Mouse (Mus musculus) thymus, postnatal 10 days (tissue): ENCODE data around the gene Tenm4.
A peak's percentile ranks its signal among the peaks of the same experiment; 100 is the strongest.

Experiments used
- DNase-seq, 2 experiments: peaks; one replicate each; pipeline ENCODE4 v3.0.0; 2021; ENCODE audit warnings: low spot score in 2 of 2

Gene Tenm4

GRCm38 (mm10) chr7:96769784-96770183 is 598.7 kb downstream of the Tenm4 start:
- peak in 1 of 2 experiments; percentile 50 for DNase-seq

- no peak for DNase-seq
These were observed 601.9 kb downstream of the Tenm4 start for GRCm38 (mm10) chr7:96772966-96773365.

GRCm38 (mm10) chr7:96773585-96774225 is 602.7 kb downstream of the Tenm4 start:
- DNase-seq = no peak

GRCm38 (mm10) chr7:96775080-96775486 is 604.0 kb downstream of the Tenm4 start:
- DNase-seq = no peak

GRCm38 (mm10) chr7:96777938-96778600 is 607.0 kb downstream of the Tenm4 start:
- DNase-seq = no peak

- peak in 1 of 2 experiments; percentile 9 for DNase-seq
These were observed 607.5 kb downstream of the Tenm4 start for GRCm38 (mm10) chr7:96778601-96778969.

- DNase-seq = no peak
These were observed 609.5 kb downstream of the Tenm4 start for GRCm38 (mm10) chr7:96780556-96780955.

GRCm38 (mm10) chr7:96781068-96781467 is 610.0 kb downstream of the Tenm4 start:
- no peak for DNase-seq

GRCm38 (mm10) chr7:96782686-96783085 is 611.6 kb downstream of the Tenm4 start:
- DNase-seq = no peak

GRCm38 (mm10) chr7:96785808-96786207 is 614.8 kb downstream of the Tenm4 start:
- no peak for DNase-seq

GRCm38 (mm10) chr7:96786262-96787044 is 615.4 kb downstream of the Tenm4 start:
- no peak for DNase-seq

- DNase-seq = no peak
These were observed 617.1 kb downstream of the Tenm4 start for GRCm38 (mm10) chr7:96788135-96788534.

GRCm38 (mm10) chr7:96790326-96790725 is 619.3 kb downstream of the Tenm4 start:
- no peak for DNase-seq

GRCm38 (mm10) chr7:96792456-96793229 is 621.6 kb downstream of the Tenm4 start:
- no peak for DNase-seq

GRCm38 (mm10) chr7:96796033-96796741 is 625.1 kb downstream of the Tenm4 start:
- no peak for DNase-seq

- no peak for DNase-seq
These were observed 625.9 kb downstream of the Tenm4 start for GRCm38 (mm10) chr7:96796788-96797485.

- no peak for DNase-seq
These were observed 626.8 kb downstream of the Tenm4 start for GRCm38 (mm10) chr7:96797716-96798332.

- DNase-seq = no peak
These were observed 628.8 kb downstream of the Tenm4 start for GRCm38 (mm10) chr7:96799816-96800215.

GRCm38 (mm10) chr7:96801368-96801767 is 630.3 kb downstream of the Tenm4 start:
- DNase-seq = no peak

GRCm38 (mm10) chr7:96802216-96802615 is 631.2 kb downstream of the Tenm4 start:
- no peak for DNase-seq
